Mouse (Mus musculus): Measurements from ENCODE around the gene Grcc10.

Grcc10 gene

GRCm38 (mm10) chr6:124699366-124699765 lies 41.8 kb downstream of the Grcc10 start:
- DNase-seq = no peak

GRCm38 (mm10) chr6:124698751-124699150 lies 42.4 kb downstream of the Grcc10 start:
- DNase-seq = no peak

GRCm38 (mm10) chr6:124696441-124697150 lies 44.6 kb downstream of the Grcc10 start:
- no peak for DNase-seq

- peak; percentile 89 to 94 for DNase-seq
These were observed 46.8 kb downstream of the Grcc10 start for GRCm38 (mm10) chr6:124694166-124694955.

GRCm38 (mm10) chr6:124693243-124693981 lies 47.8 kb downstream of the Grcc10 start:
- DNase-seq = no peak

GRCm38 (mm10) chr6:124690517-124690916 lies 50.7 kb downstream of the Grcc10 start:
- DNase-seq = no peak

Data from lung, adult 18-20 months (tissue).